16 mouse cellular contexts compared by ENCODE assay signal in genomic region chr12:44967448-44967847, GRCm38 (mm10).
"Had no signal": no experiment of that assay in that cellular context is flagged by ENCODE, and none has a peak within 500 bp of the region (broad histone marks: within the 10 kb centered on the region; RNA-seq: fewer than 3 reads in every experiment).

No protein-coding gene starts in this region.

- H3K9ac ChIP-seq: liver, postnatal 0 days; midbrain, embryonic 13.5 days; midbrain, embryonic 15.5 days; neural tube, embryonic 12.5 days; stomach, embryonic 15.5 days had no signal

- H3K36me3 ChIP-seq: midbrain, embryonic 13.5 days; midbrain, embryonic 15.5 days; neural tube, embryonic 12.5 days; stomach, embryonic 15.5 days had no signal

- H3K4me1 ChIP-seq: megakaryocyte, embryonic 14.5 days; midbrain, embryonic 13.5 days; midbrain, embryonic 15.5 days; neural tube, embryonic 12.5 days; stomach, embryonic 15.5 days had no signal

- H3K4me2 ChIP-seq: midbrain, embryonic 11.5 days; midbrain, embryonic 13.5 days; midbrain, embryonic 15.5 days; neural tube, embryonic 12.5 days; stomach, embryonic 15.5 days had no signal

- H3K9me3 ChIP-seq: megakaryocyte, embryonic 14.5 days; midbrain, embryonic 13.5 days; midbrain, embryonic 15.5 days; neural tube, embryonic 12.5 days; stomach, embryonic 15.5 days had no signal

- ATAC-seq: liver, postnatal 0 days; midbrain, embryonic 13.5 days; midbrain, embryonic 15.5 days had no signal

- H3K4me3 ChIP-seq: megakaryocyte, embryonic 14.5 days; midbrain, embryonic 13.5 days; midbrain, embryonic 15.5 days; neural tube, embryonic 12.5 days; stomach, embryonic 15.5 days had no signal

- H3K27ac ChIP-seq: macrophage; midbrain, embryonic 13.5 days; midbrain, embryonic 15.5 days; neural tube, embryonic 12.5 days; stomach, embryonic 15.5 days; stomach, postnatal 0 days had no signal

- DNase-seq: liver, postnatal 0 days; lung, adult 2 months; lung, postnatal 10 days; lung, postnatal 36 days; right cerebral cortex, postnatal 14 days; thymus, adult 2 months; thymus, postnatal 25 days; thymus, postnatal 4 days had no signal

- H3K27me3 ChIP-seq: megakaryocyte, embryonic 14.5 days; midbrain, embryonic 13.5 days; midbrain, embryonic 15.5 days; neural tube, embryonic 12.5 days; stomach, embryonic 15.5 days had no signal
